Mouse (Mus musculus): ENCODE measurements at regions not wholly inside any gene's neighbourhood (a gene's known extent, or its start where the extent isn't known, plus 50 kb on each side); places are given as distances from the start of the nearest gene placed in this dataset.

GRCm38 (mm10) chr9:115473037-115473436 is 162.8 kb upstream of the Stt3b start:
- no peak overlapping the region for H3K4me3 ChIP-seq (ENCODE audit: control insufficient read depth in 1 of 2, insufficient read depth in 1 of 2, low read depth in 1 of 2, low read length in 2 of 2)
- H3K4me1 ChIP-seq (ENCODE audit: control insufficient read depth in 2 of 2, insufficient read depth in 2 of 2, low read length in 2 of 2) = no peaks in the 10 kb centered on the region
- no peaks in the 10 kb centered on the region for H3K36me3 ChIP-seq (ENCODE audit: control insufficient read depth, insufficient read depth, low read length)
- H3K27me3 ChIP-seq (ENCODE audit: control insufficient read depth, insufficient read depth, low read length) = no peaks in the 10 kb centered on the region
- WGBS = 83% methylated on average over 3 of the region's 3 CpGs
- ATAC-seq (ENCODE audit: insufficient number of reproducible peaks, insufficient read depth, low FRiP score, low read depth) = no peak
- H3K9me3 ChIP-seq (ENCODE audit: control insufficient read depth, low read length) = peaks cover 12% of the 10 kb centered on the region; the same call in 1 of the 2 replicates
- no peak overlapping the region for H3K9ac ChIP-seq (ENCODE audit: low read length)
- H3K4me2 ChIP-seq (ENCODE audit: low read length) = no peak overlapping the region
- no peak overlapping the region for H3K27ac ChIP-seq (replicated peaks in 1 of 2; ENCODE audit: control insufficient read depth in 1 of 2, insufficient read depth in 1 of 2, low read depth in 2 of 2, low read length in 2 of 2)

GRCm38 (mm10) chr9:115473847-115474246 is 163.6 kb upstream of the Stt3b start:
- H3K9ac ChIP-seq (ENCODE audit: low read length) = no peak overlapping the region
- peak; percentile 56; the same call in 1 of the 2 replicates for ATAC-seq (ENCODE audit: insufficient number of reproducible peaks, insufficient read depth, low FRiP score, low read depth)
- H3K27ac ChIP-seq (replicated peaks in 1 of 2; ENCODE audit: control insufficient read depth in 1 of 2, insufficient read depth in 1 of 2, low read depth in 2 of 2, low read length in 2 of 2) = no peak overlapping the region
- no peak overlapping the region for H3K4me2 ChIP-seq (ENCODE audit: low read length)
- H3K4me3 ChIP-seq (ENCODE audit: control insufficient read depth in 1 of 2, insufficient read depth in 1 of 2, low read depth in 1 of 2, low read length in 2 of 2) = no peak overlapping the region
- H3K4me1 ChIP-seq (ENCODE audit: control insufficient read depth in 2 of 2, insufficient read depth in 2 of 2, low read length in 2 of 2) = 0 out of 4 replicates have a peak, but pooled peaks cover 0 to 3% of the 10 kb centered on the region in 2 experiments
- 77% methylated on average over 5 of the region's 5 CpGs for WGBS
- peaks cover 12% of the 10 kb centered on the region; the same call in 1 of the 2 replicates for H3K9me3 ChIP-seq (ENCODE audit: control insufficient read depth, low read length)
- no peaks in the 10 kb centered on the region for H3K27me3 ChIP-seq (ENCODE audit: control insufficient read depth, insufficient read depth, low read length)
- H3K36me3 ChIP-seq (ENCODE audit: control insufficient read depth, insufficient read depth, low read length) = no peaks in the 10 kb centered on the region

GRCm38 (mm10) chr9:115474342-115474741 is 164.1 kb upstream of the Stt3b start:
- Histone ChIP-seq H3K36me3 (ENCODE audit: control insufficient read depth, insufficient read depth, low read length) (no peaks in the 10 kb centered on the region), H3K27ac (replicated peaks in 1 of 2; ENCODE audit: control insufficient read depth in 1 of 2, insufficient read depth in 1 of 2, low read depth in 2 of 2, low read length in 2 of 2) (no peak overlapping the region), H3K9ac (ENCODE audit: low read length) (no peak overlapping the region), H3K4me3 (ENCODE audit: control insufficient read depth in 1 of 2, insufficient read depth in 1 of 2, low read depth in 1 of 2, low read length in 2 of 2) (no peak overlapping the region), H3K4me2 (ENCODE audit: low read length) (no peak overlapping the region), H3K9me3 (ENCODE audit: control insufficient read depth, low read length) (peaks cover 12% of the 10 kb centered on the region; the same call in 1 of the 2 replicates), H3K4me1 (ENCODE audit: control insufficient read depth in 2 of 2, insufficient read depth in 2 of 2, low read length in 2 of 2) (0 out of 4 replicates have a peak, but pooled peaks cover 0 to 3% of the 10 kb centered on the region in 2 experiments), H3K27me3 (ENCODE audit: control insufficient read depth, insufficient read depth, low read length) (no peaks in the 10 kb centered on the region)
- WGBS = 88% methylated on average over 8 of the region's 8 CpGs
- no peak for ATAC-seq (ENCODE audit: insufficient number of reproducible peaks, insufficient read depth, low FRiP score, low read depth)

- H3K4me3 ChIP-seq (ENCODE audit: control insufficient read depth in 1 of 2, insufficient read depth in 1 of 2, low read depth in 1 of 2, low read length in 2 of 2) = no peak overlapping the region
- no peak for ATAC-seq (ENCODE audit: insufficient number of reproducible peaks, insufficient read depth, low FRiP score, low read depth)
- H3K27me3 ChIP-seq (ENCODE audit: control insufficient read depth, insufficient read depth, low read length) = no peaks in the 10 kb centered on the region
- no peak overlapping the region for H3K9ac ChIP-seq (ENCODE audit: low read length)
- peaks cover 12% of the 10 kb centered on the region; the same call in 1 of the 2 replicates for H3K9me3 ChIP-seq (ENCODE audit: control insufficient read depth, low read length)
- H3K4me2 ChIP-seq (ENCODE audit: low read length) = no peak overlapping the region
- no peaks in the 10 kb centered on the region for H3K36me3 ChIP-seq (ENCODE audit: control insufficient read depth, insufficient read depth, low read length)
- H3K27ac ChIP-seq (replicated peaks in 1 of 2; ENCODE audit: control insufficient read depth in 1 of 2, insufficient read depth in 1 of 2, low read depth in 2 of 2, low read length in 2 of 2) = no peak overlapping the region
- 0 out of 4 replicates have a peak, but pooled peaks cover 0 to 3% of the 10 kb centered on the region in 2 experiments for H3K4me1 ChIP-seq (ENCODE audit: control insufficient read depth in 2 of 2, insufficient read depth in 2 of 2, low read length in 2 of 2)
- WGBS = 80% methylated on average over 17 of the region's 17 CpGs
Measured at GRCm38 (mm10) chr9:115476205-115476604, 166.0 kb upstream of the Stt3b start.

- no peak overlapping the region for H3K4me2 ChIP-seq (ENCODE audit: low read length)
- 0 out of 4 replicates have a peak, but pooled peaks cover 0 to 3% of the 10 kb centered on the region in 2 experiments for H3K4me1 ChIP-seq (ENCODE audit: control insufficient read depth in 2 of 2, insufficient read depth in 2 of 2, low read length in 2 of 2)
- no peak overlapping the region for H3K4me3 ChIP-seq (ENCODE audit: control insufficient read depth in 1 of 2, insufficient read depth in 1 of 2, low read depth in 1 of 2, low read length in 2 of 2)
- H3K36me3 ChIP-seq (ENCODE audit: control insufficient read depth, insufficient read depth, low read length) = no peaks in the 10 kb centered on the region
- no peak overlapping the region for H3K9ac ChIP-seq (ENCODE audit: low read length)
- peaks cover 12% of the 10 kb centered on the region; the same call in 1 of the 2 replicates for H3K9me3 ChIP-seq (ENCODE audit: control insufficient read depth, low read length)
- H3K27me3 ChIP-seq (ENCODE audit: control insufficient read depth, insufficient read depth, low read length) = no peaks in the 10 kb centered on the region
- H3K27ac ChIP-seq (replicated peaks in 1 of 2; ENCODE audit: control insufficient read depth in 1 of 2, insufficient read depth in 1 of 2, low read depth in 2 of 2, low read length in 2 of 2) = no peak overlapping the region
- no peak for ATAC-seq (ENCODE audit: insufficient number of reproducible peaks, insufficient read depth, low FRiP score, low read depth)
- 90% methylated on average over 6 of the region's 6 CpGs for WGBS
Measured at GRCm38 (mm10) chr9:115477556-115478220, 167.5 kb upstream of the Stt3b start.

- Histone ChIP-seq H3K9me3 (ENCODE audit: control insufficient read depth, low read length) (peaks cover 12% of the 10 kb centered on the region; the same call in 1 of the 2 replicates), H3K36me3 (ENCODE audit: control insufficient read depth, insufficient read depth, low read length) (no peaks in the 10 kb centered on the region), H3K4me2 (ENCODE audit: low read length) (no peak overlapping the region), H3K4me1 (ENCODE audit: control insufficient read depth in 2 of 2, insufficient read depth in 2 of 2, low read length in 2 of 2) (0 out of 4 replicates have a peak, but pooled peaks cover 0 to 3% of the 10 kb centered on the region in 2 experiments), H3K4me3 (ENCODE audit: control insufficient read depth in 1 of 2, insufficient read depth in 1 of 2, low read depth in 1 of 2, low read length in 2 of 2) (no peak overlapping the region), H3K9ac (ENCODE audit: low read length) (no peak overlapping the region), H3K27ac (replicated peaks in 1 of 2; ENCODE audit: control insufficient read depth in 1 of 2, insufficient read depth in 1 of 2, low read depth in 2 of 2, low read length in 2 of 2) (no peak overlapping the region), H3K27me3 (ENCODE audit: control insufficient read depth, insufficient read depth, low read length) (no peaks in the 10 kb centered on the region)
- 72% methylated on average over 3 of the region's 3 CpGs for WGBS
- no peak for ATAC-seq (ENCODE audit: insufficient number of reproducible peaks, insufficient read depth, low FRiP score, low read depth)
Measured at GRCm38 (mm10) chr9:115478946-115479345, 168.7 kb upstream of the Stt3b start.

- Histone ChIP-seq H3K4me1 (ENCODE audit: control insufficient read depth in 2 of 2, insufficient read depth in 2 of 2, low read length in 2 of 2) (0 out of 4 replicates have a peak, but pooled peaks cover 0 to 3% of the 10 kb centered on the region in 2 experiments), H3K27ac (replicated peaks in 1 of 2; ENCODE audit: control insufficient read depth in 1 of 2, insufficient read depth in 1 of 2, low read depth in 2 of 2, low read length in 2 of 2) (no peak overlapping the region), H3K36me3 (ENCODE audit: control insufficient read depth, insufficient read depth, low read length) (no peaks in the 10 kb centered on the region), H3K9ac (ENCODE audit: low read length) (no peak overlapping the region), H3K27me3 (ENCODE audit: control insufficient read depth, insufficient read depth, low read length) (no peaks in the 10 kb centered on the region), H3K4me2 (ENCODE audit: low read length) (no peak overlapping the region), H3K4me3 (ENCODE audit: control insufficient read depth in 1 of 2, insufficient read depth in 1 of 2, low read depth in 1 of 2, low read length in 2 of 2) (no peak overlapping the region), H3K9me3 (ENCODE audit: control insufficient read depth, low read length) (no peaks in the 10 kb centered on the region)
- 66% methylated on average over 5 of the region's 5 CpGs for WGBS
- no peak for ATAC-seq (ENCODE audit: insufficient number of reproducible peaks, insufficient read depth, low FRiP score, low read depth)
Measured at GRCm38 (mm10) chr9:115481176-115481575, 171.0 kb upstream of the Stt3b start.

All from heart, embryonic 14.5 days (tissue).